Mouse (Mus musculus) thymus, adult 2 months (tissue): ENCODE measurements around the gene Pcnx2. TPM values are rescaled to one million over a fixed set of nuclear protein-coding genes. Genes with fewer than 3 reads are reported as not detected.

Experiments used
- DNase-seq: peaks from one replicate; pipeline ENCODE4 v3.0.0; 2021
- H3K27ac ChIP-seq: fragments of 200-500 bp; 2 replicates; pipeline ENCODE4 v1.5.1; 2012; ENCODE audit warnings: low read length, control low read depth; ENCODE audit not compliant: control insufficient read depth, insufficient read depth
- H3K27me3 ChIP-seq: fragments of 200-500 bp; 2 replicates; pipeline ENCODE4 v1.6.1; 2012; ENCODE audit warnings: mild to moderate bottlenecking, low read length, moderate library complexity, mixed read lengths; ENCODE audit not compliant: control insufficient read depth, insufficient read depth
- H3K36me3 ChIP-seq: fragments of 200-500 bp; 2 replicates; pipeline ENCODE4 v1.6.1; 2012; ENCODE audit warnings: mild to moderate bottlenecking, low read length, moderate library complexity; ENCODE audit not compliant: control insufficient read depth, insufficient read depth
- H3K4me1 ChIP-seq: fragments of 200-500 bp; replicated peaks from 2 replicates; pipeline ENCODE4 v1.6.1; 2012; ENCODE audit warnings: low read length; ENCODE audit not compliant: control insufficient read depth, insufficient read depth
- H3K4me3 ChIP-seq: fragments of 200-500 bp; 2 replicates; pipeline ENCODE4 v1.5.1; 2012; ENCODE audit warnings: mild to moderate bottlenecking, low read length, control low read depth, moderate library complexity; ENCODE audit not compliant: control insufficient read depth, insufficient read depth
- CTCF ChIP-seq: fragments of 200-500 bp; IDR thresholded peaks from 2 replicates; pipeline ENCODE4 v1.5.1; 2012; ENCODE audit warnings: mild to moderate bottlenecking, control low read depth, low read length, moderate library complexity, borderline replicate concordance; ENCODE audit not compliant: control insufficient read depth, poor library complexity, insufficient read depth; ENCODE audit errors: extremely low read depth
- POLR2A ChIP-seq: fragments of 200-500 bp; IDR thresholded peaks from 2 replicates; pipeline ENCODE4 v1.6.1; 2012; ENCODE audit warnings: mild to moderate bottlenecking, low read length, control low read depth, moderate library complexity; ENCODE audit not compliant: control insufficient read depth, poor library complexity, insufficient read depth; ENCODE audit errors: extremely low read depth
- WGBS: fragments of 180-500 bp; shearing (Covaris S2); methylation state at CpG from one replicate; pipeline ENCODE4 v1.1.7; 2018; 5-methylcytosine and 5-hydroxymethylcytosine counted together
- polyA plus RNA-seq: library from polyadenylated mRNA; depleted of rRNA; stranded (reverse); fragments of >200 nt; gene quantifications from 2 replicates; pipeline ENCODE4 v1.2.3, GENCODE M21; 2012

Gene Pcnx2
- polyA plus RNA-seq, 1 experiment: 0.34 TPM

DNA sequence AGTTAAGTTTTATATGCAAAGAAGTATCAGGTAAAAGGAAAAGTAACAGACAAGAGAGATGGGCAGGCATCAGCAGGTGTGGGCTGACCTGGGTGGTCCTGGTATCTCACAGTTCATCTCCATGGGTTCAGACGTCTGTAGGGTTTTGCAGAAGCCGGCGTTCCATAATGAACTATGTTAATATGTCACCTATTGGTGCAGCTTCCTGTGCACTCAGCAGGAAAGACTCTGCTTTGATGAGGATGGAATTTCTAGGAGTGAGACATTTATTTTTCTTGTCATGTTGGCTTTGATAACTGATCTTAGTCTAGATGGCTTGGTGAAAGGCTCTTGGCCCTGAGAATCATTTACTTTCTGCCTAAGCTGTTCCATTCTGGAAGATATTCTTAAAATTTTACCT lies 24.2 kb upstream of the Pcnx2 start:
- WGBS: 90% methylated on average over 3 of the region's 3 CpGs
- TF ChIP-seq POLR2A (no peak), CTCF (no peak)
- 0 out of 2 replicates have a peak, but pooled peaks cover 2% of the 10 kb centered on the region for H3K4me1 ChIP-seq
- no peaks in the 10 kb centered on the region for H3K27me3 ChIP-seq
- no peak overlapping the region for H3K27ac ChIP-seq
- H3K4me3 ChIP-seq: no peak overlapping the region
- no peak for DNase-seq
- no peaks in the 10 kb centered on the region for H3K36me3 ChIP-seq

DNA sequence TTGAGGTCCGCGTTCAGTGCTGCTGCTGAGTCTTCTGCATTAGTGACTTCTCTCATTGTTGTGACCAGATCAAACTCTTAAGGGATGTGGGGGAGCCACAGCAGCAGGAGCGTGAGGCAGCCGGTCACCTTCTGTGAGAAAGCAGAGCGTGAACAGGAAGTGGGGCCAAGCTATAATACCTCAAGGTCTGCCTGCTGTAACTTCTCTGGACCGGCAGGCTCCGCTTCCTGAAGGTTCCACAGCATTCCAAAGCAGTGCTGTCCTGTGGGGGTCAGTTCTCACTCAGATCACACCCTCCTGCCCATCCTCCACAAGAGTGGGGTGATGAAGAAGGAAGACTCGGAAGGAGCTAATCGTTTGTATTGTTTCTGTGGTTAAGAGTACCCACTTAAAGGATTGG lies 22.6 kb upstream of the Pcnx2 start:
- H3K4me3 ChIP-seq: no peak overlapping the region
- H3K27me3 ChIP-seq: no peaks in the 10 kb centered on the region
- DNase-seq: no peak
- no peak for TF ChIP-seq POLR2A
- TF ChIP-seq CTCF: no peak
- 0 out of 2 replicates have a peak, but pooled peaks cover 2% of the 10 kb centered on the region for H3K4me1 ChIP-seq
- 53% methylated on average over 9 of the region's 9 CpGs for WGBS
- H3K27ac ChIP-seq: no peak overlapping the region
- H3K36me3 ChIP-seq: no peaks in the 10 kb centered on the region

GRCm38 (mm10) chr8:125920281-125920680 lies 22.2 kb upstream of the Pcnx2 start:
- Histone ChIP-seq H3K4me3 (no peak overlapping the region), H3K27me3 (no peaks in the 10 kb centered on the region), H3K27ac (no peak overlapping the region), H3K36me3 (no peaks in the 10 kb centered on the region), H3K4me1 (0 out of 2 replicates have a peak, but pooled peaks cover 2% of the 10 kb centered on the region)
- TF ChIP-seq POLR2A: no peak
- TF ChIP-seq CTCF: no peak
- WGBS: 91% methylated on average over 10 of the region's 10 CpGs
- DNase-seq: no peak

GRCm38 (mm10) chr8:125919560-125919959 lies 21.4 kb upstream of the Pcnx2 start:
- Histone ChIP-seq H3K27ac (no peak overlapping the region), H3K4me1 (0 out of 2 replicates have a peak, but pooled peaks cover 2% of the 10 kb centered on the region), H3K27me3 (no peaks in the 10 kb centered on the region), H3K36me3 (no peaks in the 10 kb centered on the region), H3K4me3 (no peak overlapping the region)
- DNase-seq: no peak
- WGBS: 93% methylated on average over 8 of the region's 8 CpGs
- no peak for TF ChIP-seq POLR2A
- TF ChIP-seq CTCF: no peak

GRCm38 (mm10) chr8:125918719-125919118 lies 20.6 kb upstream of the Pcnx2 start:
- Histone ChIP-seq H3K27me3 (no peaks in the 10 kb centered on the region; the same call in 1 of the 2 replicates), H3K36me3 (no peaks in the 10 kb centered on the region), H3K27ac (no peak overlapping the region), H3K4me1 (0 out of 2 replicates have a peak, but pooled peaks cover 2% of the 10 kb centered on the region), H3K4me3 (no peak overlapping the region)
- WGBS: 79% methylated on average over 2 of the region's 2 CpGs
- DNase-seq: no peak
- no peak for TF ChIP-seq CTCF
- TF ChIP-seq POLR2A: no peak

DNA sequence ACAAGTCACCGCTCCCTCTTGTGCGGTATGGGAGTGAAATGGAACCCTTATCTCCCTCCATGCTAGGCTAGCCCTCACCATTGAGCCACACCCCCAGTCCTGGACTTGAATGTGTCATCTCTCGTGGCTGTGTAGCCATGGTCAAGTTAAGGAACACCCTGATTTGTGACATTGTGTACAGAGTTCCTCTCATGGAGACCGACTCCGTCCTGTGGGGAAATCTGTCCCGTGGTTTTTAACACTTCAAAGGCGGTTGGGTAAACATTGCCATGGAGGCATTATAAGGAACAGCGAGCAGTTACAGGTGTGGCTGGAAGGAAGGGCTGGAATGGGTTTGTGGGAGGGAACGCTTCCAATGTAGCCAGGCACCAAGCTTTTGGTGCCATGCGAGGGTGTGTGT lies 18.9 kb upstream of the Pcnx2 start:
- no peak for TF ChIP-seq CTCF
- no peak for TF ChIP-seq POLR2A
- WGBS: 65% methylated on average over 10 of the region's 10 CpGs
- Histone ChIP-seq H3K27ac (no peak overlapping the region), H3K27me3 (no peaks in the 10 kb centered on the region; the same call in 1 of the 2 replicates), H3K36me3 (no peaks in the 10 kb centered on the region), H3K4me3 (no peak overlapping the region), H3K4me1 (0 out of 2 replicates have a peak, but pooled peaks cover 2% of the 10 kb centered on the region)
- no peak for DNase-seq

- no peak for DNase-seq
- Histone ChIP-seq H3K27ac (no peak overlapping the region), H3K36me3 (no peaks in the 10 kb centered on the region), H3K4me1 (no peaks in the 10 kb centered on the region; the same call in 1 of the 2 replicates), H3K27me3 (peaks cover 13% of the 10 kb centered on the region), H3K4me3 (no peak overlapping the region)
- 88% methylated on average over 9 of the region's 9 CpGs for WGBS
- TF ChIP-seq CTCF: no peak
- TF ChIP-seq POLR2A: no peak
These were observed 16.3 kb upstream of the Pcnx2 start for GRCm38 (mm10) chr8:125914386-125914785.
